Mouse (Mus musculus) thymus, adult 2 months (tissue): ENCODE measurements around the gene Nfil3. TPM values are rescaled to one million over a fixed set of nuclear protein-coding genes. Genes with fewer than 3 reads are reported as not detected.

ENCODE experiments used
- DNase-seq: peaks from one replicate; pipeline ENCODE4 v3.0.0; 2021
- H3K27ac ChIP-seq: fragments of 200-500 bp; 2 replicates; pipeline ENCODE4 v1.5.1; 2012; ENCODE audit warnings: low read length, control low read depth; ENCODE audit not compliant: control insufficient read depth, insufficient read depth
- H3K27me3 ChIP-seq: fragments of 200-500 bp; 2 replicates; pipeline ENCODE4 v1.6.1; 2012; ENCODE audit warnings: mild to moderate bottlenecking, low read length, moderate library complexity, mixed read lengths; ENCODE audit not compliant: control insufficient read depth, insufficient read depth
- H3K36me3 ChIP-seq: fragments of 200-500 bp; 2 replicates; pipeline ENCODE4 v1.6.1; 2012; ENCODE audit warnings: mild to moderate bottlenecking, low read length, moderate library complexity; ENCODE audit not compliant: control insufficient read depth, insufficient read depth
- H3K4me1 ChIP-seq: fragments of 200-500 bp; replicated peaks from 2 replicates; pipeline ENCODE4 v1.6.1; 2012; ENCODE audit warnings: low read length; ENCODE audit not compliant: control insufficient read depth, insufficient read depth
- H3K4me3 ChIP-seq: fragments of 200-500 bp; 2 replicates; pipeline ENCODE4 v1.5.1; 2012; ENCODE audit warnings: mild to moderate bottlenecking, low read length, control low read depth, moderate library complexity; ENCODE audit not compliant: control insufficient read depth, insufficient read depth
- CTCF ChIP-seq: fragments of 200-500 bp; IDR thresholded peaks from 2 replicates; pipeline ENCODE4 v1.5.1; 2012; ENCODE audit warnings: mild to moderate bottlenecking, control low read depth, low read length, moderate library complexity, borderline replicate concordance; ENCODE audit not compliant: control insufficient read depth, poor library complexity, insufficient read depth; ENCODE audit errors: extremely low read depth
- POLR2A ChIP-seq: fragments of 200-500 bp; IDR thresholded peaks from 2 replicates; pipeline ENCODE4 v1.6.1; 2012; ENCODE audit warnings: mild to moderate bottlenecking, low read length, control low read depth, moderate library complexity; ENCODE audit not compliant: control insufficient read depth, poor library complexity, insufficient read depth; ENCODE audit errors: extremely low read depth
- WGBS: fragments of 180-500 bp; shearing (Covaris S2); methylation state at CpG from one replicate; pipeline ENCODE4 v1.1.7; 2018; 5-methylcytosine and 5-hydroxymethylcytosine counted together
- polyA plus RNA-seq: library from polyadenylated mRNA; depleted of rRNA; stranded (reverse); fragments of >200 nt; gene quantifications from 2 replicates; pipeline ENCODE4 v1.2.3, GENCODE M21; 2012

Gene Nfil3
- polyA plus RNA-seq, 1 experiment = 2.9 TPM

DNA sequence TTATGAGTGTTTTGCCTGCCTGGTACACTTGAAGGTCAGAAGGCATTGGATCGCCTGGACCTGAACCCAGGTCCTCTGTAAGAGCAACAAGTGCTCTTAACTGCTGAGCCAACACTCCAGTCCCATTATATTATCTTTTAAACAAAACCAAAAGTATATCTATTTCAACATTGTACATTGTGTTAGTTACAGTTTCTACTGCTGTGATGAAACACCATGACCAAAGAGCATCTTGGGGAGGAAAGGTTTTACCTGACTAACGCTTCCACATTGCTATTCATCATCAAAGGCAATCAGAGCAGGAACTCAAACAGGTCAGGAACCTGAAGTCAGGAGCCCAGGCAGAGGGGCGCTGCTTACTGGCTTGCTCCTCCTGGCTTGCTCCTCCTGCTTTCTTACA is 8.2 kb downstream of the Nfil3 start:
- H3K27me3 ChIP-seq = peaks cover 2% of the 10 kb centered on the region
- H3K36me3 ChIP-seq = no peaks in the 10 kb centered on the region
- DNase-seq = no peak
- no peak overlapping the region for H3K4me3 ChIP-seq
- H3K4me1 ChIP-seq = no peaks in the 10 kb centered on the region
- no peak overlapping the region for H3K27ac ChIP-seq
- WGBS = 95% methylated on average over 3 of the region's 3 CpGs
- TF ChIP-seq POLR2A = no peak
- TF ChIP-seq CTCF = no peak

DNA sequence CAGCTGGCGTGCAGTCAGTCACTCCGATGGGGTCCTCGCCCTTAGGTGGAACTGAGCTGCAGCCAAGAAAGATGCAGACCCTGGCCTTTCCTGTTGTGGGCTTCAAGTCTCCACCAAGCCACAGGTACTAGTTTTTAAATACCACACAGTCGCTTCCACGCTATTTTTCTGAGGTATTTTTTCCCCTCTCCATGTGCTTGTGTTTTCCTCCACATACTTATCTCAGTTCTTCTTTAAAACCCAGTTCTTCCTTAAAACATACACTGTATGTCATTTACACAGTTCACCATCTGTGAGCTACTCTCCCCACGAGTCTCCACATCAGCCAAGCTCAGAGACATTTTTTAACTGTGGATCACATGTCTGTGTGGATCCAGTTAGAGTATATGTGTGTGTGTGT is 10.0 kb downstream of the Nfil3 start:
- 73% methylated on average over 6 of the region's 6 CpGs for WGBS
- no peak for TF ChIP-seq POLR2A
- H3K36me3 ChIP-seq = no peaks in the 10 kb centered on the region
- H3K4me1 ChIP-seq = no peaks in the 10 kb centered on the region
- H3K27me3 ChIP-seq = no peaks in the 10 kb centered on the region
- no peak overlapping the region for H3K4me3 ChIP-seq
- no peak overlapping the region for H3K27ac ChIP-seq
- no peak for DNase-seq

DNA sequence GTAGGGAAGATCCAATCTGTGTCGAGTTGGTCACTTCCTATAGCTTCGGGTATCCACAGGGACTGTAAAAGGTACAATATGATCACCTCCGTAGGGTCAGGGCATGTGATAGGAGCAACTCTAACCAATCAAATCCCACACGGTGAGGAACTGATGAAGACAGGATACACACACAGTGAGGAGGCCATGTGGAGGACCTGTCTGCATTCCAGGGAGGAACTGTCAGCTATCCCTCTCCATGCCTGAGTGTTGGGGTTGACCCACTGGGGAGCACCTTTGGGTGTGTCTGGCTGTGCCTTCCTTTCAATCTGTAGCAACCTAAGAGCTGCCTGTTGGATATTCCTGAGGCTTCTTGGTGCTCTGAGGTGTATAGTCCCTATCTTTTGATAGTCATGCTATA is 18.0 kb downstream of the Nfil3 start:
- H3K27ac ChIP-seq = no peak overlapping the region
- WGBS = 90% methylated on average over 4 of the region's 4 CpGs
- H3K27me3 ChIP-seq = no peaks in the 10 kb centered on the region
- no peaks in the 10 kb centered on the region for H3K36me3 ChIP-seq
- H3K4me1 ChIP-seq = no peaks in the 10 kb centered on the region
- TF ChIP-seq POLR2A (no peak), CTCF (no peak)
- DNase-seq = no peak
- no peak overlapping the region for H3K4me3 ChIP-seq

- H3K27me3 ChIP-seq = no peaks in the 10 kb centered on the region
- no peak overlapping the region for H3K27ac ChIP-seq
- WGBS = 84% methylated on average over 6 of the region's 6 CpGs
- TF ChIP-seq CTCF = no peak
- no peak for TF ChIP-seq POLR2A
- H3K4me3 ChIP-seq = no peak overlapping the region
- no peaks in the 10 kb centered on the region for H3K4me1 ChIP-seq
- no peaks in the 10 kb centered on the region for H3K36me3 ChIP-seq
- DNase-seq = no peak
Measured at GRCm38 (mm10) chr13:52962361-52962760, 18.5 kb downstream of the Nfil3 start.

DNA sequence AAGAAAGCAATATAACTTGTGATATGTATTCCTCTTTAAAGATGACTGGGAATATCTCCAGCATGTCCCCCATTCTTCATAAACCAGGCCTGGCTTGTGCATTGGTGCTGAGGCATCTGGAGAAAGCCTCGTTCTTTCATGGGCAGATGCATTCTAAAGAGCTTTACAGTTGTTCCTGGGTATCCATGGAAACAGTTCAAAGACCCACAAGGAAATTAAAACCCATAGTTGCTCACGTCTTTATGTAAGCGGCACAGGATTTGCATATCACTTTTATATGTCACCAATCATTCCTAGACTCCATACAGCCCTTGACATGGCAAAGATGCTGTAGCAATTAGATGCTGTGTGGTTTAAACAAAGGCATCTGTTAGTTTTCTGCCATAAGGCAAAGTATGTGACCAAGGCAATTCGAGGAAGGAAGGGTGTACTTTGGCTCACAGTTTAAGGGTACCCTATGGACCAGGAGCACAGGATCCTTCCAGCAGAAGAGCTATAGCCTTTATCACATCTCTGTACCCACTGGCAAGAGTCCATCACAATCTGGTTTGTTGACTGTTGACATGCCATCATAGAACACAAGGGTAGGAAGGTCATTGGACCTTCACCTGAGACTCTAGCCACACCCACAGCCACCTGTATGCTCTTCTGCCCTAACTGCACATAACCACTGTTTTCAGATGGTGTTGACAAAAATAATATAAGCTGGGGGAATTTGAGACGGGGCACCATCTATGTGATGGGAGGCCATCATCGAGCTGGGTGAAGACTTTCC is 26.9 kb downstream of the Nfil3 start:
- TF ChIP-seq CTCF (no peak), POLR2A (no peak)
- H3K4me1 ChIP-seq = no peaks in the 10 kb centered on the region
- no peaks in the 10 kb centered on the region for H3K36me3 ChIP-seq
- 94% methylated on average over 6 of the region's 6 CpGs for WGBS
- H3K27ac ChIP-seq = no peak overlapping the region
- no peaks in the 10 kb centered on the region for H3K27me3 ChIP-seq
- H3K4me3 ChIP-seq = no peak overlapping the region
- DNase-seq = no peak

GRCm38 (mm10) chr13:52949211-52949610 is 31.7 kb downstream of the Nfil3 start:
- TF ChIP-seq POLR2A (no peak), CTCF (no peak)
- H3K4me1 ChIP-seq = no peaks in the 10 kb centered on the region
- H3K36me3 ChIP-seq = no peaks in the 10 kb centered on the region
- no peak overlapping the region for H3K27ac ChIP-seq
- no peaks in the 10 kb centered on the region for H3K27me3 ChIP-seq
- H3K4me3 ChIP-seq = no peak overlapping the region
- WGBS = 96% methylated on average over 3 of the region's 3 CpGs
- DNase-seq = no peak

GRCm38 (mm10) chr13:52947545-52947944 is 33.3 kb downstream of the Nfil3 start:
- Histone ChIP-seq H3K27me3 (no peaks in the 10 kb centered on the region), H3K4me1 (no peaks in the 10 kb centered on the region), H3K27ac (no peak overlapping the region), H3K4me3 (no peak overlapping the region), H3K36me3 (no peaks in the 10 kb centered on the region)
- TF ChIP-seq CTCF (no peak), POLR2A (no peak)
- no peak for DNase-seq
- WGBS = 92% methylated on average over 4 of the region's 4 CpGs
